ENCODE assay signal across 26 mouse cellular contexts in genomic region chr5:115147388-115147787, GRCm38 (mm10). TPM values are rescaled to one million over a fixed set of nuclear protein-coding genes. Genes with fewer than 3 reads are reported as not detected.
DNase-seq lines count a peak whose midpoint lies in the region; ATAC-seq and TF ChIP-seq lines count a peak whose summit lies in the region.
"Had no signal": no experiment of that assay in that cellular context is flagged by ENCODE, and none has a peak within 500 bp of the region (broad histone marks: within the 10 kb centered on the region; RNA-seq: fewer than 3 reads in every experiment).

No protein-coding gene starts in this region.

- no peak for TF ChIP-seq CTCF in kidney, adult 2 months (conservative IDR thresholded peaks at IDR 0.05; ENCODE audit: insufficient read depth, insufficient read length, low read depth, low read length)
- no peak for TF ChIP-seq CTCF in intestine, postnatal 0 days (IDR thresholded peaks at IDR 0.05; ENCODE audit: low read depth)

- ATAC-seq in kidney, embryonic 16.5 days (ENCODE audit: low FRiP score, low TSS enrichment), result no peak
- ATAC-seq in intestine, embryonic 15.5 days, result peak; percentile 46; the same call in 1 of the 2 replicates
- ATAC-seq in intestine, postnatal 0 days, result peak; percentile 61
- ATAC-seq: CD4-positive, CD25-positive, alpha-beta regulatory T cell, adult 4 months; forebrain, embryonic 13.5 days; forebrain, postnatal 0 days; hindbrain, embryonic 16.5 days had no signal

- no peak overlapping the region for H3K4me2 ChIP-seq in kidney, embryonic 16.5 days (replicated peaks; ENCODE audit: low read depth, low read length)
- no peak overlapping the region for H3K4me2 ChIP-seq in intestine, embryonic 15.5 days (replicated peaks)
- no peak overlapping the region for H3K4me2 ChIP-seq in intestine, postnatal 0 days (replicated peaks; ENCODE audit: low read depth)
- H3K4me2 ChIP-seq: forebrain, embryonic 13.5 days; heart, embryonic 12.5 days; heart, embryonic 15.5 days; hindbrain, embryonic 13.5 days had no signal

- DNase-seq in kidney, adult 2 months, result peak; percentile 70
- peak; percentile 32 for DNase-seq in kidney, postnatal 10 days
- DNase-seq in kidney, adult 18-20 months, result no peak
- DNase-seq in cerebellum, adult 11 months, result no peak
- DNase-seq: adrenal gland, adult 2 months; adrenal gland, postnatal 14 days; cerebellum, adult 18-20 months; cerebellum, adult 9-10 months; cerebellum, postnatal 14 days; forebrain, postnatal 0 days; gastrocnemius, postnatal 10 days; gastrocnemius, postnatal 36 days; heart, postnatal 10 days; heart, postnatal 36 days had no signal

- no peak for TF ChIP-seq POLR2A in kidney, adult 2 months (IDR thresholded peaks at IDR 0.05; ENCODE audit: low read depth, low read length)

- no peak overlapping the region for H3K9ac ChIP-seq in kidney, embryonic 16.5 days (replicated peaks; ENCODE audit: low read length)
- H3K9ac ChIP-seq in intestine, embryonic 15.5 days, result no peak overlapping the region
- no peak overlapping the region for H3K9ac ChIP-seq in intestine, postnatal 0 days (ENCODE audit: low read depth, low read length)
- H3K9ac ChIP-seq: forebrain, embryonic 13.5 days; forebrain, postnatal 0 days; heart, embryonic 12.5 days; heart, embryonic 15.5 days; hindbrain, embryonic 13.5 days had no signal

- peaks cover 7% of the 10 kb centered on the region; the same call in 1 of the 2 replicates for H3K36me3 ChIP-seq in kidney, adult 2 months (ENCODE audit: control insufficient read depth, insufficient read depth, low read length)
- H3K36me3 ChIP-seq in kidney, embryonic 16.5 days (ENCODE audit: insufficient read depth, low read length), result peaks cover 56% of the 10 kb centered on the region
- H3K36me3 ChIP-seq in intestine, embryonic 15.5 days, result peaks cover 45% of the 10 kb centered on the region
- H3K36me3 ChIP-seq in intestine, postnatal 0 days (ENCODE audit: control insufficient read depth, insufficient read depth), result peaks cover 66% of the 10 kb centered on the region

- H3K4me1 ChIP-seq in kidney, adult 2 months (ENCODE audit: control insufficient read depth, insufficient read depth, low read length), result peaks cover 43% of the 10 kb centered on the region
- H3K4me1 ChIP-seq in kidney, embryonic 16.5 days (ENCODE audit: insufficient read depth, low read length), result peaks cover 40% of the 10 kb centered on the region
- peaks cover 4% of the 10 kb centered on the region; the same call in 1 of the 2 replicates for H3K4me1 ChIP-seq in intestine, embryonic 15.5 days (replicated peaks)
- no peaks in the 10 kb centered on the region for H3K4me1 ChIP-seq in intestine, postnatal 0 days (replicated peaks; ENCODE audit: control insufficient read depth, insufficient read depth, low read length)

- no peak overlapping the region for H3K4me3 ChIP-seq in kidney, adult 2 months (ENCODE audit: insufficient read depth, low read depth, low read length)
- H3K4me3 ChIP-seq in kidney, embryonic 16.5 days (ENCODE audit: low read length), result no peak overlapping the region
- H3K4me3 ChIP-seq in intestine, embryonic 15.5 days (replicated peaks), result no peak overlapping the region
- H3K4me3 ChIP-seq in intestine, postnatal 0 days (ENCODE audit: low read depth, low read length), result no peak overlapping the region
- H3K4me3 ChIP-seq: forebrain, embryonic 10.5 days; forebrain, embryonic 13.5 days; heart, embryonic 12.5 days; heart, embryonic 15.5 days; hindbrain, embryonic 10.5 days; hindbrain, embryonic 13.5 days had no signal

- 0 out of 2 replicates have a peak, but pooled peaks cover 3% of the 10 kb centered on the region for H3K9me3 ChIP-seq in kidney, embryonic 16.5 days (ENCODE audit: low read length)
- H3K9me3 ChIP-seq in intestine, embryonic 15.5 days, result no peaks in the 10 kb centered on the region
- H3K9me3 ChIP-seq in intestine, postnatal 0 days (ENCODE audit: control insufficient read depth), result no peaks in the 10 kb centered on the region
- H3K9me3 ChIP-seq: forebrain, embryonic 13.5 days; heart, embryonic 15.5 days; hindbrain, embryonic 10.5 days; hindbrain, embryonic 13.5 days had no signal

- no peaks in the 10 kb centered on the region for H3K27me3 ChIP-seq in kidney, adult 2 months (replicated peaks; ENCODE audit: control insufficient read depth, insufficient read depth, low read length)
- no peaks in the 10 kb centered on the region for H3K27me3 ChIP-seq in kidney, embryonic 16.5 days (ENCODE audit: insufficient read depth, low read length)
- no peaks in the 10 kb centered on the region for H3K27me3 ChIP-seq in intestine, embryonic 15.5 days (replicated peaks)
- no peaks in the 10 kb centered on the region for H3K27me3 ChIP-seq in intestine, postnatal 0 days (replicated peaks; ENCODE audit: control insufficient read depth, insufficient read depth, low read length)
- H3K27me3 ChIP-seq: forebrain, embryonic 13.5 days; heart, embryonic 12.5 days; heart, embryonic 15.5 days; hindbrain, embryonic 13.5 days had no signal

- WGBS in kidney, adult 2 months, result 39% methylated on average over 3 of the region's 3 CpGs
- 69% methylated on average over 3 of the region's 3 CpGs for WGBS in kidney, embryonic 16.5 days
- WGBS in intestine, embryonic 15.5 days, result 67% methylated on average over 3 of the region's 3 CpGs
- 43% methylated on average over 3 of the region's 3 CpGs for WGBS in intestine, postnatal 0 days

- H3K27ac ChIP-seq in kidney, adult 2 months (ENCODE audit: insufficient read depth, low read depth, low read length), result peak overlapping the region; percentile 61; the same call in 1 of the 2 replicates
- no peak overlapping the region for H3K27ac ChIP-seq in kidney, embryonic 16.5 days (ENCODE audit: low read length)
- no peak overlapping the region for H3K27ac ChIP-seq in intestine, embryonic 15.5 days
- peak overlapping the region; percentile 54 for H3K27ac ChIP-seq in intestine, postnatal 0 days (ENCODE audit: low read depth, low read length)
- H3K27ac ChIP-seq: forebrain, embryonic 10.5 days; forebrain, embryonic 13.5 days; heart, embryonic 15.5 days; hindbrain, embryonic 10.5 days; hindbrain, embryonic 13.5 days had no signal

RNA-seq across cellular contexts. Expression of gene Mlec, which starts 10.6 kb away (rescaled TPM):
- polyA plus RNA-seq in kidney, adult 2 months (2012; rRNA removed), result 202 and 209 TPM in 2 replicates
- 85.0 and 86.2 TPM in 2 replicates for polyA plus RNA-seq in kidney, embryonic 16.5 days (2015; fragmentation: Nextera tagmentation; extraction: Ambion mirVana)
- polyA plus RNA-seq in intestine, embryonic 15.5 days (2015; fragmentation: Nextera tagmentation; extraction: Ambion mirVana), result 89.9 and 113 TPM in 2 replicates
- polyA plus RNA-seq in intestine, postnatal 0 days (2015; fragmentation: Nextera tagmentation; extraction: Ambion mirVana), result 56.7 and 59.7 TPM in 2 replicates

RNA-seq across cellular contexts. Expression of gene Unc119b, which starts 12.6 kb away (rescaled TPM):
- polyA plus RNA-seq in kidney, adult 2 months (2012; rRNA removed), result 138 and 141 TPM in 2 replicates
- polyA plus RNA-seq in kidney, embryonic 16.5 days (2015; fragmentation: Nextera tagmentation; extraction: Ambion mirVana), result 53.5 and 54.8 TPM in 2 replicates
- 25.7 and 26.6 TPM in 2 replicates for polyA plus RNA-seq in intestine, embryonic 15.5 days (2015; fragmentation: Nextera tagmentation; extraction: Ambion mirVana)
- 10.1 and 12.2 TPM in 2 replicates for polyA plus RNA-seq in intestine, postnatal 0 days (2015; fragmentation: Nextera tagmentation; extraction: Ambion mirVana)

RNA-seq across cellular contexts. Expression of gene Acads, which starts 28.2 kb away (rescaled TPM):
- 220 and 241 TPM in 2 replicates for polyA plus RNA-seq in kidney, adult 2 months (2012; rRNA removed)
- 98.1 and 106 TPM in 2 replicates for polyA plus RNA-seq in kidney, embryonic 16.5 days (2015; fragmentation: Nextera tagmentation; extraction: Ambion mirVana)
- polyA plus RNA-seq in intestine, embryonic 15.5 days (2015; fragmentation: Nextera tagmentation; extraction: Ambion mirVana), result 119 and 122 TPM in 2 replicates
- polyA plus RNA-seq in intestine, postnatal 0 days (2015; fragmentation: Nextera tagmentation; extraction: Ambion mirVana), result 100 and 113 TPM in 2 replicates

RNA-seq across cellular contexts. Expression of gene Cabp1, which starts 46.8 kb away (rescaled TPM):
- polyA plus RNA-seq in kidney, adult 2 months (2012; rRNA removed), result 1.7 and 2.6 TPM in 2 replicates
- 1.3 TPM in 2 replicates for polyA plus RNA-seq in kidney, embryonic 16.5 days (2015; fragmentation: Nextera tagmentation; extraction: Ambion mirVana)
- polyA plus RNA-seq in intestine, embryonic 15.5 days (2015; fragmentation: Nextera tagmentation; extraction: Ambion mirVana), result 1.5 and 2.3 TPM in 2 replicates
- polyA plus RNA-seq in intestine, postnatal 0 days (2015; fragmentation: Nextera tagmentation; extraction: Ambion mirVana), result 0.57 and 0.90 TPM in 2 replicates
- polyA plus RNA-seq: CD4-positive, CD25-positive, alpha-beta regulatory T cell, adult 4 months had no signal

RNA-seq across cellular contexts. Expression of gene Gm10401, which starts 49.3 kb away (rescaled TPM):
- not detected in 2 replicates for polyA plus RNA-seq in kidney, adult 2 months (2012; rRNA removed)
- polyA plus RNA-seq in kidney, embryonic 16.5 days (2015; fragmentation: Nextera tagmentation; extraction: Ambion mirVana), result 28.2 and 34.7 TPM in 2 replicates
- 24.9 and 30.2 TPM in 2 replicates for polyA plus RNA-seq in intestine, embryonic 15.5 days (2015; fragmentation: Nextera tagmentation; extraction: Ambion mirVana)
- polyA plus RNA-seq in intestine, postnatal 0 days (2015; fragmentation: Nextera tagmentation; extraction: Ambion mirVana), result 13.8 and 17.0 TPM in 2 replicates
- polyA plus RNA-seq: adrenal gland, adult 2 months; frontal cortex, adult 2 months had no signal

Comparison
In these comparisons a context has a peak if more than half of its experiments do, and no peak if none do; other contexts are left out.
1. DNase-seq: peak in kidney, adult 2 months (single experiment) and kidney, postnatal 10 days (single experiment); none in kidney, adult 18-20 months (single experiment) and cerebellum, adult 11 months (single experiment).
2. H3K27ac ChIP-seq: peak in kidney, adult 2 months (single experiment) and intestine, postnatal 0 days (single experiment); none in kidney, embryonic 16.5 days (single experiment) and intestine, embryonic 15.5 days (single experiment).